Mouse (Mus musculus) lung, postnatal 0 days (tissue): ENCODE measurements around the gene Zbtb32. TPM values are rescaled to one million over a fixed set of nuclear protein-coding genes. Genes with fewer than 3 reads are reported as not detected.

Experiments
- ATAC-seq: fragments of 200-750 bp; cut with Nextera tagmentation; 2 replicates; pipeline ENCODE4 v1.8.0; 2017; ENCODE audit warnings: moderate library complexity
- DNase-seq: peaks from one replicate; pipeline ENCODE4 v3.0.0-alpha.2; 2016; ENCODE audit warnings: low spot score
- H3K27ac ChIP-seq: fragments of 300-500 bp; sonication (generic); 2 replicates; pipeline ENCODE4 v1.5.1; 2014; ENCODE audit warnings: antibody characterized with exemption, mild to moderate bottlenecking, low read length, mixed read lengths
- H3K27me3 ChIP-seq: fragments of 300-500 bp; sonication (generic); replicated peaks from 2 replicates; pipeline ENCODE4 v1.6.1; 2014; ENCODE audit warnings: low read length, mixed read lengths; ENCODE audit not compliant: insufficient read depth
- H3K36me3 ChIP-seq: fragments of 300-500 bp; sonication (generic); 2 replicates; pipeline ENCODE4 v1.6.1; 2014; ENCODE audit warnings: low read length, mixed read lengths; ENCODE audit not compliant: insufficient read depth
- H3K4me1 ChIP-seq: fragments of 300-500 bp; sonication (generic); 2 replicates; pipeline ENCODE4 v1.6.1; 2014; ENCODE audit warnings: antibody characterized with exemption, low read depth, low read length, mixed read lengths; ENCODE audit not compliant: insufficient read depth
- H3K4me2 ChIP-seq: fragments of 300-500 bp; sonication (generic); replicated peaks from 2 replicates; pipeline ENCODE4 v1.6.1; 2014; ENCODE audit warnings: low read depth, mild to moderate bottlenecking, low read length, moderate library complexity, mixed read lengths
- H3K4me3 ChIP-seq: fragments of 300-500 bp; sonication (generic); 2 replicates; pipeline ENCODE4 v1.5.1; 2014; ENCODE audit warnings: low read depth, low read length
- H3K9ac ChIP-seq: fragments of 300-500 bp; sonication (generic); replicated peaks from 2 replicates; pipeline ENCODE4 v1.6.1; 2014; ENCODE audit warnings: low read depth, mild to moderate bottlenecking
- H3K9me3 ChIP-seq: fragments of 300-500 bp; sonication (generic); 2 replicates; pipeline ENCODE4 v1.6.1; 2016; ENCODE audit warnings: low read length, mixed read lengths
- CTCF ChIP-seq: IDR thresholded peaks from 2 replicates; pipeline ENCODE4 v1.5.1; 2016; ENCODE audit warnings: antibody characterized with exemption, mild to moderate bottlenecking
- EP300 ChIP-seq: IDR thresholded peaks from 2 replicates; pipeline ENCODE4 v1.6.1; 2016; ENCODE audit warnings: antibody characterized with exemption, mild to moderate bottlenecking, control low read depth
- WGBS: fragments of 180-500 bp; shearing (Covaris S2); extraction: QIAGEN DNeasy Blood & Tissue Kit; methylation state at CpG from one replicate; pipeline ENCODE4 v1.1.7; 2014; 5-methylcytosine and 5-hydroxymethylcytosine counted together
- polyA plus RNA-seq: library from polyadenylated mRNA; unstranded; fragments of >200 nt; fragmentation: Nextera tagmentation; extraction: Ambion mirVana; gene quantifications from 2 replicates; pipeline ENCODE4 v1.2.1, GENCODE M21; 2015

Zbtb32 gene
- polyA plus RNA-seq, 1 experiment from 2014 or later, result 3.0 TPM

GRCm38 (mm10) chr7:30564970-30565571 lies 33.6 kb downstream of the Zbtb32 start, which contains the start of gene Igflr1:
Gene Igflr1 (plus strand): TSS chr7:30565427.
- no peak for ATAC-seq
- no peak for DNase-seq
- Histone ChIP-seq H3K9ac (no peak within 1 kb of the TSS), H3K4me3 (no peak within 1 kb of the TSS), H3K4me1 (peaks cover 3% of the 10 kb centered on the region; the same call in 1 of the 2 replicates), H3K36me3 (peaks cover 24% of the 10 kb centered on the region), H3K27me3 (no peaks in the 10 kb centered on the region), H3K27ac (no peak within 1 kb of the TSS), H3K9me3 (no peaks in the 10 kb centered on the region), H3K4me2 (no peak within 1 kb of the TSS)
- WGBS, result 94% methylated on average over 12 of the region's 12 CpGs
- TF ChIP-seq CTCF, result no peak
- no peak for TF ChIP-seq EP300

DNA sequence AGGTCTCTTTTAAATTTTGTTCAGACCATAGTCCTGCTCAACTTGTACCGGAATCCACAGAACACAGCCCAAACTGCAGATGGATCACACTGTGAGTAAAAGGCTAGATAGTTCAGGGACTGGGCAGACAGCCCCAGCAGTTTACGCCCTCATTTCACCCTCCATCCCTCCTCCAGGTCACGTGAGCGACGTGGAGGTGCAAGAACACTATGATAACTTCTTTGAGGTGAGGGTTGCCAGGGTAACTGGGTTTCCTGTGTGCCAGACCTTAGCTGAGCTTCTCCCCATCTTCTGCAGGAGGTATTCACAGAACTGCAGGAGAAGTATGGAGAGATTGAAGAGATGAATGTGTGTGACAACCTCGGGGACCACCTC lies 34.8 kb downstream of the Zbtb32 start:
- Histone ChIP-seq H3K4me1 (peaks cover 6% of the 10 kb centered on the region; the same call in 1 of the 2 replicates), H3K27ac (peak overlapping the region; percentile 95; the same call in 1 of the 2 replicates), H3K36me3 (peaks cover 13% of the 10 kb centered on the region), H3K9me3 (no peaks in the 10 kb centered on the region), H3K9ac (peak overlapping the region; percentile 73), H3K4me2 (peak overlapping the region; percentile 72), H3K4me3 (peak overlapping the region; percentile 81), H3K27me3 (no peaks in the 10 kb centered on the region)
- DNase-seq (no peak), ATAC-seq (no peak)
- 19% methylated on average over 6 of the region's 6 CpGs for WGBS
- TF ChIP-seq EP300 (no peak), CTCF (no peak)

GRCm38 (mm10) chr7:30563117-30563905 lies 35.4 kb downstream of the Zbtb32 start, which contains the start of the genes U2af1l4, Gm49396 and Psenen:
Gene U2af1l4 (plus strand): TSS chr7:30563301.
Gene Gm49396 (plus strand): TSS chr7:30563344.
Gene Psenen (minus strand): TSS chr7:30563627.
- peaks cover 7% of the 10 kb centered on the region; the same call in 1 of the 2 replicates for H3K36me3 ChIP-seq
- peak within 1 kb of the TSS; percentile 95 for H3K27ac ChIP-seq
- DNase-seq (peak; percentile 99), ATAC-seq (peak; percentile 88)
- H3K4me3 ChIP-seq, result peak within 1 kb of the TSS; percentile 81
- H3K4me2 ChIP-seq, result peak within 1 kb of the TSS; percentile 72
- TF ChIP-seq CTCF, result peak; percentile 5; the same call in 1 of the 2 replicates
- no peak for TF ChIP-seq EP300
- peaks cover 12% of the 10 kb centered on the region; the same call in 1 of the 2 replicates for H3K4me1 ChIP-seq
- peak within 1 kb of the TSS; percentile 73 for H3K9ac ChIP-seq
- H3K9me3 ChIP-seq, result no peaks in the 10 kb centered on the region
- WGBS, result 2% methylated on average over 45 of the region's 45 CpGs
- H3K27me3 ChIP-seq, result no peaks in the 10 kb centered on the region

GRCm38 (mm10) chr7:30562526-30563116 lies 36.1 kb downstream of the Zbtb32 start:
- peak overlapping the region; percentile 72 for H3K4me2 ChIP-seq
- H3K9me3 ChIP-seq, result no peaks in the 10 kb centered on the region
- under 1% methylated on average over 27 of the region's 27 CpGs for WGBS
- H3K4me1 ChIP-seq, result peaks cover 12% of the 10 kb centered on the region; the same call in 1 of the 2 replicates
- peak overlapping the region; percentile 68 for H3K27ac ChIP-seq
- H3K27me3 ChIP-seq, result no peaks in the 10 kb centered on the region
- ATAC-seq (no peak), DNase-seq (peak; percentile 36)
- TF ChIP-seq EP300, result no peak
- no peak for TF ChIP-seq CTCF
- H3K9ac ChIP-seq, result peak overlapping the region; percentile 73
- peaks cover 5% of the 10 kb centered on the region; the same call in 1 of the 2 replicates for H3K36me3 ChIP-seq
- peak overlapping the region; percentile 81 for H3K4me3 ChIP-seq

DNA sequence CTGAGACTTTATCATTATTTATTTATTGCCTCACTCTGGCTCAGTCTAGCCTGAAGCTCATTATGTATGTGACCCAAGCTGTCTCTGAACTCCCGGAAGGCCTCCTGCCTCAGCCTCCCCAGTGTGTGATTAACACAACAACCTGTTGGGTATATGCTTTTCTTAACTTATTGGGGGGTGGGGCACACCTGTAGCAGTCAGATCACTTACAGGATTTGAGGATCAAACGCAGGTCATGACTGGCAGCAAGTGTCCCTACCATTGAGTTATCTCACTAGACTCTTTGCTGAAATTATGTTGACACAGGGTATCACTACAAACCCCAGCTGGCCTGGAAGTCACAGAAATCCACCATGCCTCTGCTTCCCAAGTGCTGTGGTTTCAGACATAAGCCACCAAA lies 38.4 kb downstream of the Zbtb32 start:
- H3K9ac ChIP-seq, result no peak overlapping the region
- no peak for TF ChIP-seq CTCF
- TF ChIP-seq EP300, result no peak

More for the DNA sequence above, 38.4 kb downstream of the Zbtb32 start:
- Histone ChIP-seq H3K36me3 (peaks cover 15% of the 10 kb centered on the region), H3K4me2 (no peak overlapping the region; the same call in 1 of the 2 replicates), H3K4me3 (no peak overlapping the region), H3K27ac (no peak overlapping the region), H3K9me3 (no peaks in the 10 kb centered on the region), H3K27me3 (no peaks in the 10 kb centered on the region), H3K4me1 (peaks cover 12% of the 10 kb centered on the region; the same call in 1 of the 2 replicates)
- no peak for ATAC-seq
- DNase-seq, result peak; percentile 15
- WGBS, result 61% methylated on average over 2 of the region's 2 CpGs
